Mouse (Mus musculus): ENCODE measurements around the gene Treh.
"Not testable (repeated sequence)": the region's sequence is repeated elsewhere in the genome, so short reads cannot be mapped to it uniquely, and the experiment has no call there.

DNA sequence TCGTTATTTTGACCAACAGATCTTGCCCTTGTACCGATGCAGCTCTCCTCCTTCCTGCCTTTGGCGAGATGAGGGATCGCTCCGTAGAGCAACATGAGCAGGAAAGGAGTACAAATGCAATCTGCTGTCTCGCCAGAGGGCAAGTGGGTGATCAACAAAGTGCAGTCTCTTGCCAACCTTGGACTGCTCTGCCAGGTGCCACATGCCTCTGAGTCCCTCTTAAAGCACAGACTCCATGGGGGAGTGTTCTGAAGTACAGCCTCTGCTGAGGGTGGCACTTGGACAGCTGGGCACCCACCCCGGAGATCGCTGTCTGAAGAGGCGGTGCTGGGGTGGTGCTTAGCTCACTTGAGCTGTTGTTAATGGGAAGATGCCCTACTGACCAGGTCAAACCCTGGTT lies 34.3 kb upstream of the Treh start:
- TF ChIP-seq CTCF (IDR thresholded peaks at IDR 0.05; ENCODE audit: borderline replicate concordance, control insufficient read depth, extremely low read depth, insufficient read depth, low read length, poor library complexity); POLR2A (IDR thresholded peaks at IDR 0.05; ENCODE audit: control insufficient read depth, extremely low read depth, insufficient read depth, low read length, poor library complexity): not testable (repeated sequence)
